Mouse (Mus musculus) heart, adult 2 months (tissue): ENCODE measurements around the gene Bap1.

Source experiments
- CTCF ChIP-seq: fragments of 200-600 bp; IDR thresholded peaks from 2 replicates; pipeline ENCODE4 v1.8.1; 2022; ENCODE audit warnings: antibody characterized with exemption, mild to moderate bottlenecking, moderate library complexity
- POLR2A ChIP-seq: fragments of 200-500 bp; IDR thresholded peaks from 2 replicates; pipeline ENCODE4 v1.6.1; 2011; ENCODE audit warnings: mild to moderate bottlenecking, low read depth, low read length, control low read depth; ENCODE audit not compliant: insufficient read depth

- peak; percentile 81 for TF ChIP-seq POLR2A
- TF ChIP-seq CTCF = peak; percentile 41
Observed at GRCm38 (mm10) chr14:31251084-31251604, at the start of gene Bap1, which contains the start of gene Phf7.
